Mouse (Mus musculus) hindbrain, embryonic 10.5 days (tissue): ENCODE measurements around the gene Strn3. TPM values are rescaled to one million over a fixed set of nuclear protein-coding genes. Genes with fewer than 3 reads are reported as not detected.

Source experiments
- DNase-seq: peaks from one replicate; pipeline ENCODE4 v3.0.0-alpha.2; 2017; ENCODE audit warnings: low spot score
- H3K27ac ChIP-seq: fragments of 300-500 bp; sonication (generic); 2 replicates; pipeline ENCODE4 v1.5.1; 2016; ENCODE audit warnings: mild to moderate bottlenecking, moderate library complexity
- H3K27me3 ChIP-seq: fragments of 300-500 bp; sonication (generic); 2 replicates; pipeline ENCODE4 v1.6.1; 2016; ENCODE audit warnings: mild to moderate bottlenecking; ENCODE audit not compliant: poor library complexity, insufficient read depth, severe bottlenecking
- H3K36me3 ChIP-seq: fragments of 300-500 bp; sonication (generic); 2 replicates; pipeline ENCODE4 v1.6.1; 2016; ENCODE audit warnings: mild to moderate bottlenecking, moderate library complexity
- H3K4me1 ChIP-seq: fragments of 300-500 bp; sonication (generic); replicated peaks from 2 replicates; pipeline ENCODE4 v1.6.1; 2016; ENCODE audit warnings: mild to moderate bottlenecking
- H3K4me3 ChIP-seq: fragments of 300-500 bp; sonication (generic); 2 replicates; pipeline ENCODE4 v1.5.1; 2016; ENCODE audit warnings: mild to moderate bottlenecking, moderate library complexity
- H3K9me3 ChIP-seq: fragments of 300-500 bp; sonication (generic); 2 replicates; pipeline ENCODE4 v1.6.1; 2016; ENCODE audit warnings: mild to moderate bottlenecking, moderate library complexity
- WGBS: fragments of 180-500 bp; shearing (Covaris S2); methylation state at CpG from one replicate; pipeline ENCODE4 v1.1.7; 2016; 5-methylcytosine and 5-hydroxymethylcytosine counted together
- polyA plus RNA-seq: library from polyadenylated mRNA; unstranded; fragments of >200 nt; fragmentation: Nextera tagmentation; extraction: Ambion mirVana; gene quantifications from 2 replicates; pipeline ENCODE4 v1.2.1, GENCODE M21; 2016

Gene Strn3
- polyA plus RNA-seq, 1 experiment from 2014 or later = 39.2 TPM

DNA sequence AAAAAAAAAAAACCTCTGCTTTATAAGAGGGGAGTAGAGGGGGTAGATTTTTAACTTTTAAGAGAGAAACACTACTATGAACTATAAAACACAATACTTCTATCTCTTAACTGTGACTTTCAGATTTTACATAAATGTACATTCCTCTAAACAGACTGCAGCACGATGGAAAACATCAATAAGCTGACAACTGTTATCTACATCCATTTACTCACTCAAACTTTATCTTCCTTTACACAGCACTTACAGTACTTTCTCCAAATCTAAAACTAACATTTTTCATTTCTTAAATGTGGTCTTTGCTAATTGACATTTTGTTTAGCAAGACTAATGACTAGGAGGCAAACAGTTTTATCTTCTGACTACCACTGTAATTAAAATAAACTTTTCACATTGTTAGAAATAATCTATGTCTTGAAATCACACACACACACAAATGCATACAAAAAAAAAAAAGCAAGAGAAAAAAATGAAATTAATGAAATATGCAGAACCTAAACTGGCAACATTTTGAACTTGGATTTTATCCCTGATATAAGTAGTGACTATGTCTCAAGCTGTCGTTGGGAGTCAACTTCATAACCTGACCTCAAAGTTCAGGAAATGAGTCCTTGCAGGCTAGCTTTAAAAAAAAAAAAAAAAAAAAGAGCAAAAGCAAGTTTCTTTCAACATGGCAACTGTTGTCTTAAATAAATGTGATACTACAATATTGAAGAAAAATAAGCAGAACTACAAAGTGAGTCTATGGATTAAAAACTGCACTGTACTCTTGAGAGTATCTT is 54.8 kb downstream of the Strn3 start:
- Histone ChIP-seq H3K4me3 (no peak overlapping the region), H3K27ac (no peak overlapping the region)
- 86% methylated on average over 2 of the region's 2 CpGs for WGBS

DNA sequence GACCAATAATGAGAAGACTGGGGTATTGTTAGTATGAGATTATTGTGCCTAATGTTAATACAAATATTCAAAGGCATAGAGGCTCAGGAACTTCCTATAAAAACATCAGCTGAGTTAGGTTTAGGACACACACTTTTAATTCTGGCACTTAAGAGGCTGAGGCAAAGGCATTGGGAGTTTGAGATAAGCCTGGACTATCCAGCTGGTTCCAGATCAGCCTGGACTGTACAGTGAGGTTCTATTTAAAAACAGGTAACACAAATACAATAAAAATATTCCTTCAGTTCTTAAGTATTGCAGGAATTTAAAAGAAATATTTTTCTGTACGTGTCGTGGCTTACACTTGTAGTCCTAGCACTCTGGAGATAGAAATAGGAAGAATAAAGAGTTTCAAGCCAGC is 55.4 kb downstream of the Strn3 start:
- H3K4me3 ChIP-seq = no peak overlapping the region
- no peaks in the 10 kb centered on the region for H3K4me1 ChIP-seq
- 94% methylated on average over 2 of the region's 2 CpGs for WGBS
- H3K36me3 ChIP-seq = peaks cover 17% of the 10 kb centered on the region; the same call in 1 of the 2 replicates
- DNase-seq = no peak
- no peaks in the 10 kb centered on the region for H3K27me3 ChIP-seq
- H3K27ac ChIP-seq = no peak overlapping the region
- H3K9me3 ChIP-seq = no peaks in the 10 kb centered on the region

More for the DNA sequence above, 54.8 kb downstream of the Strn3 start:
- DNase-seq = no peak
- Histone ChIP-seq H3K4me1 (no peaks in the 10 kb centered on the region), H3K27me3 (no peaks in the 10 kb centered on the region), H3K36me3 (peaks cover 21% of the 10 kb centered on the region), H3K9me3 (no peaks in the 10 kb centered on the region)

DNA sequence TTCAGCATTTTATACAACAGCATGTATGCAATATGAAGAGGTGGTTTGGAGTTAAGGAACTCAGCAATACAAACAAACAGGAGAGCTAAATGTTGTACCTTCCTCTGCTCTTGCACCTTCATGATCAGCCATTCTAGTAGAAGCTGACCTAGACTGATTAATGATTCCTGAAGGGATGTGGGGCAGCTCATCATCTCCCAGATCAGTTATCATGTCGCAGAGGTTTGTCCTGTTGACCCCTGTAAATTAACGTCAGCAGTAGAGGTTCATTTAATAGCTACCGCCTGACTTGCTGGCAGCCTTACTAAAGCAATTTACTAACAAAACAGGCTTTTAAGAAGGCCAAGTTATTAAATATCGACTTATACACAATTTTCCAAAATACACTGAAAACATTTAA is 58.2 kb downstream of the Strn3 start:
- Histone ChIP-seq H3K4me1 (no peaks in the 10 kb centered on the region), H3K4me3 (no peak overlapping the region), H3K27me3 (no peaks in the 10 kb centered on the region), H3K9me3 (no peaks in the 10 kb centered on the region), H3K27ac (no peak overlapping the region), H3K36me3 (peaks cover 11% of the 10 kb centered on the region; the same call in 1 of the 2 replicates)
- WGBS = 87% methylated on average over 4 of the region's 4 CpGs
- DNase-seq = no peak

DNA sequence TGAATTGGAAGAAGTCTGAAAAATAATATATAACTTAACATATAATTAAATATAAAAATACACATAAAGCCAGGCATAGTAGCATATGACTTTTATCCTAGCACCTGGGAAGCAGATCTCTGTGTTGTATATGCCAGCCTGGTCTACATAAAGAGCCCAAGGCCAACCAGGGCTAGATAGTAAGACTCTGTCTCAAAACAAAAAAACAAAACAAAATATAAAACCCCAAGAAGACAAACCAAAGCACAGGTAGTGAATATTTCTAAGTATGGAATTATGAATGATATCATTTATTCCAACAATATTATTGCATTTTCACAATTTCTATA is 68.4 kb downstream of the Strn3 start:
- no peak overlapping the region for H3K27ac ChIP-seq
- H3K4me3 ChIP-seq = no peak overlapping the region
- H3K9me3 ChIP-seq = no peaks in the 10 kb centered on the region
- H3K27me3 ChIP-seq = no peaks in the 10 kb centered on the region
- no peaks in the 10 kb centered on the region for H3K4me1 ChIP-seq
- DNase-seq = no peak
- H3K36me3 ChIP-seq = peaks cover 67% of the 10 kb centered on the region

DNA sequence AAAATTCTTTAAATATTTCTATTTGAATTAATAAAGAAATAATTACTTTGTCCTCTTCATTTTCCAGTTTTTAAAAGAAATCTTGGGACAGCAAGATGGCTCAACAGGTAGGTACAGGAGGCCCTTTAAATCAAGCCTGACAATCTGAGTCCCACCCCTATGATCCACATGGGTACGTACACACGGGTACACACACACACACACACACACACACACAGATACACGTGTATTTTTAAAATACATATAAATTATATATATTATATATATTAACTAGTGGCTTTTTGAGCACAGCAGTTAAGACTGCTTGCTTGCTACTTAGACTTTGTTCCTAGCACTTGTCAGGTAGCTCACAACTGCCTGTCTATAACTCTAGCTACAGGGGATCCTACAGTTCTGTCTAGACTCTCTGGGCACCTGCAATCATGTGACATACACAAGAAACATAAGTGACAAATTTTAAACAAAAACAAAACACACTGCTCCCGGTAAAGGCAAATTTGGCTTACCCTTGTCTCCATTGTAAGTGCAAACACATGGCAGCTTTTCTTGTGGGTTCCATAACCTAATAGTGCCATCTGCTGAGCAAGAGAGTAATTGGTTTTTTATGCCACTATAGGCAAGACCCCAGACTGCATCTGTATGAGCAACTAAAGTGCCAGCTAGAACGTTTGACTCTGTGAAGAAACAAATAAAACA is 68.9 kb downstream of the Strn3 start:
- H3K4me3 ChIP-seq = no peak overlapping the region
- no peaks in the 10 kb centered on the region for H3K27me3 ChIP-seq
- 84% methylated on average over 5 of the region's 5 CpGs for WGBS
- no peaks in the 10 kb centered on the region for H3K9me3 ChIP-seq
- H3K36me3 ChIP-seq = peaks cover 72% of the 10 kb centered on the region
- no peak overlapping the region for H3K27ac ChIP-seq
- no peaks in the 10 kb centered on the region for H3K4me1 ChIP-seq
- no peak for DNase-seq

DNA sequence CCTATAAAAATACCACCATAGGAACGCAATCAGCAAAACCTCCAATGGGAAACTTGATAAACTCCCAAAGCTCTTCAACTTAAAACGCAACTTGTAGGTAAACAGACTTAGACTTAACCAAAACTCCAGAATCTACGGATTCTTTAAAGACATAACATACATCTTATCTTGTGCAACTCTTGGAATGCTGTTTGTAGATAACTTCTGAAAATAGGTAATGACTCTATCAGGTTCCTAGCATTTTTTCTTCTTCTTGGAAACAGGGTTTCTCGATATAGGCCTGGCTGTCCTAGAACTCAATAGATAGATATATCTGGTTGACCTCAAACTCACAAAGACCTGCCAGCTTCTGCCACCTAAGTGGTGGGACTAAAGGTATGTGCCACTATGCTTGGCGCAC is 70.5 kb downstream of the Strn3 start:
- DNase-seq = no peak
- no peak overlapping the region for H3K27ac ChIP-seq
- no peaks in the 10 kb centered on the region for H3K4me1 ChIP-seq
- H3K36me3 ChIP-seq = peaks cover 73% of the 10 kb centered on the region
- no peaks in the 10 kb centered on the region for H3K27me3 ChIP-seq
- no peak overlapping the region for H3K4me3 ChIP-seq
- WGBS = 96% methylated on average over 5 of the region's 5 CpGs
- H3K9me3 ChIP-seq = no peaks in the 10 kb centered on the region

DNA sequence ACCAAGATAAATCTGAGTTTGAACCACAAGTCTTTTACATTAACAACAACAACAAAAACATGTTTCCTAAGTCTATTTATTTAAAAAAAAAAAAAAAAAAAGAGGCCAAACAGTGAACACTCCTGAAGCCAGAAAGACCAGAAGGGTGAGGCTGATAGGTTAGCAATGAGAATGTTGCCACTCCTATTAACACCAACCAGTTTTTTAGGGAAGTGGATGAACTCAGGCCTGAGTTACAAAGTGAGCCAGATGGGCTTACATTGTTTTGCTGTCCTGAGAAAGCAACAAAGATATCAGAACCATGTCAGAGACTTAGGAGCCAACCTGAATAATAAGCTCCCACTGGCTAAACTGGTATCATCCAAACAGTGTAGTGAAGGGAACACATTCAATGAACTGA is 71.1 kb downstream of the Strn3 start:
- no peaks in the 10 kb centered on the region for H3K27me3 ChIP-seq
- no peak overlapping the region for H3K4me3 ChIP-seq
- peaks cover 73% of the 10 kb centered on the region for H3K36me3 ChIP-seq
- H3K9me3 ChIP-seq = no peaks in the 10 kb centered on the region
- no peak for DNase-seq
- no peak overlapping the region for H3K27ac ChIP-seq
- H3K4me1 ChIP-seq = no peaks in the 10 kb centered on the region

DNA sequence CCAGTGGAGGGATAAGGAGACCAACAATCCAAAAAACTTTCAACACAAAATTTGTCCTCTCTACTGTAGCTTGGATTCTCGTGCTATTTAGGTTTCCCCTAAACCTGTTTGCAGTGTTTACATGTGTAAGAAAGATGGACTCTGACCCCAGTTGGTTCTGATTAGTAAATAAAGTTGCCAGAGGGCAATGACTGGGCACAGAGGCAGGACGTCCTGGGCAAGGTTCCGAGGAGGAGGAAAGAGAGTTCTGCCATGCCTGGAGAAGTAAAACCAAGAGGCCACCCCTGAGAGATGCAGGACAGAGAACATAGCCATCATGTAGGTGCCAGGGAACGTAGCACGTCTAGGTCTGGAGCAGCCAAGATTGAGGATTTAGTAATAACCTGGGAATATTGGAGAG is 79.3 kb downstream of the Strn3 start:
- H3K9me3 ChIP-seq = no peaks in the 10 kb centered on the region
- DNase-seq = no peak
- H3K36me3 ChIP-seq = peaks cover 92% of the 10 kb centered on the region
- no peaks in the 10 kb centered on the region for H3K27me3 ChIP-seq
- H3K27ac ChIP-seq = no peak overlapping the region
- no peak overlapping the region for H3K4me3 ChIP-seq
- 90% methylated on average over 5 of the region's 5 CpGs for WGBS
- no peaks in the 10 kb centered on the region for H3K4me1 ChIP-seq

DNA sequence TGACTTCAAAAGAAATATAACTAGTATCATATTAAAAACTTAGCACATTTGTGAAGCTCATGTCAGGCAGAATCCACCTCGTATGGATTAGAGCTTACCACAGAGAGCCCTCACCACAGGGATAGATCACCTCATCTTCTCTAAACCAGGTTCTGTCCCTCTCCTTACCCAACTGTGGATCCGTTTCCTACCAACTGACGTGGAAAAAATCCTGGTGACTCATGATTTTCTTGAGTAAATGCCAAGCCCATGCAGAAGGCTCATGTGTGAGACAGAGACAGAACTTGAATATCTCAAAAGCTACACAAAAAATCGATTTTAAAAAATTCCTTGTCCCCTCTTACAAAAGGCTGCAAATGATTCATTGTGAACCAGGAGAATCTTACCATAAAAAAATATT is 85.6 kb downstream of the Strn3 start:
- Histone ChIP-seq H3K4me1 (no peaks in the 10 kb centered on the region), H3K36me3 (peaks cover 76% of the 10 kb centered on the region), H3K27me3 (no peaks in the 10 kb centered on the region), H3K9me3 (no peaks in the 10 kb centered on the region), H3K4me3 (no peak overlapping the region), H3K27ac (no peak overlapping the region)
- DNase-seq = no peak
- WGBS = 87% methylated on average over 4 of the region's 4 CpGs

DNA sequence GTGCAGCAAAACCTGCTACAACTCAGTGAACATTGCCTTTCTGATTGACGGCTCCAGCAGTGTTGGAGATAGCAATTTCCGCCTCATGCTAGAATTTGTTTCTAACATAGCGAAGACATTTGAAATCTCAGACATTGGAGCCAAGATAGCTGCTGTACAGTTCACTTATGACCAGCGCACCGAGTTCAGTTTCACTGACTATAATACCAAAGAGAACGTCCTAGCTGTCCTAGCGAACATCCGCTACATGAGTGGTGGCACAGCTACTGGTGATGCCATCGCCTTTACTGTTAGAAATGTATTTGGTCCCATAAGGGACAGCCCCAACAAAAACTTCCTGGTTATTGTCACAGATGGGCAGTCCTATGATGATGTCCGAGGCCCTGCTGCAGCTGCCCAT is 88.4 kb downstream of the Strn3 start:
- Histone ChIP-seq H3K36me3 (peaks cover 48% of the 10 kb centered on the region), H3K27me3 (no peaks in the 10 kb centered on the region), H3K4me1 (no peaks in the 10 kb centered on the region), H3K27ac (no peak overlapping the region), H3K4me3 (no peak overlapping the region), H3K9me3 (no peaks in the 10 kb centered on the region)
- DNase-seq = no peak
- WGBS = 96% methylated on average over 10 of the region's 10 CpGs

DNA sequence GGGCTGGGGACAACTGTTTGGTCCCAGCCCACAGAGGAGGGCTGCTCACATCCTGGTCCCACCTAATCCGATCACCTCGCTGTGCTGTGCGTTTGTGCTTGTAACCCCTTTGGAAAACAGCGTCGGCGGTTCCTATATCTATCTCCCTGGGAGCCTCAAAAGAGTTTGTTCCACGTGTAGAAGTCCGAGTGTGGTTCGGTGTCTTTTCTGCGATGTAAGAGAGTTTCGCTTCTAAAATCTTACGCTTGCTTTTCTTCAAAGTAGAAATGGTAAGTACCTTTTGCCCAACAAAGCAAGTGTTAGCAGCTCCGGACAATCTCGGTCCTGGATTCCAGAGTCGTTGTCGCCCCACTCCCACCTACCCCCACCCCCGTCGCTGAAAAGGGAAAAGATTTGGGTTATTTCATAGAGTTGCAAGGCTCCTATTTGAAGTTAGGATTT is 97.6 kb downstream of the Strn3 start:
- WGBS = 3% methylated on average over 18 of the region's 18 CpGs

DNA sequence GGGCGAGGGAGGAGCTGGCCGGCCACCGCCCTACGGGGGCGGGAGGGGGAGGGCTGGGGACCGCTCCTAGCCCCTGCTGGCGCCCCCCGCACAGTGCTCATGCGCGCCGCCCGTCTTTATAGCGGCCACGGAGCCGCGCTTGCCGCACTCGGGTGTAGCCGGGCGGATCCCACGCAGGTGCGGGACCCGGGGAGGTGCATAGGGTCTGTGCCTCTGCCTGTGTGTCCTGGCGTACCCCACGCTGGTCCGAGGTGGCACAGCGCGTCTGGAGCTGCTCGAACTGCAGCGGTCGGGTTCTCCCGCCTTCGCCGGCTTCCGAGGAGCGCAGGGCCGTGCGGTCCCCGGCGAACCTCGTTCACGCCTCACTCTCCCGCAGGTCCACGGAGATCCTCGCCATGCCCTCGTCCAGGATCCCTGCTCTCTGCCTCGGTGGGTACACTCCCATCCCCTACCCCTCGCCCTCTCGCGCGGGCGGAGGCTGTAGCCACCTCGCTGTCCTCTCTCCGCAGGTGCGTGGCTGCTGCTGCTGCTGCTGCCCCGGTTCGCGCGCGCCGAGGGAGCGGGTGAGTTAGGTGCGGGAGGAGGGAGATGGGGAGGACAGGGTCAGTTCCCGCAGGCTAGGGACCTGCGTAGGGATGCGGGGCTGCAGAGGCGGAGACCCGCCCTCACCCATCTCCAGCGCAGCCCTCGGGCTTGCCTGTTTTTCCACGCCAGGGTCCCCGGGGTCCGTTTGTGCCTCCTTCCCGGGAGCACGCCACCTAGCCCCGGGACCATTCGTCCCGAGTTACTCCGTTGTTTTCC is 98.3 kb downstream of the Strn3 start, which contains the start of gene Coch:
Gene Coch (plus strand): TSS at position 113 of the 801 bp plus-strand sequence.
- peak within 1 kb of the TSS; percentile 78 for H3K4me3 ChIP-seq
- peak; percentile 64 for DNase-seq
- no peaks in the 10 kb centered on the region for H3K9me3 ChIP-seq
- WGBS = under 1% methylated on average over 76 of the region's 79 CpGs
- peaks cover 16% of the 10 kb centered on the region for H3K4me1 ChIP-seq
- H3K27ac ChIP-seq = peak within 1 kb of the TSS; percentile 79
- H3K36me3 ChIP-seq = no peaks in the 10 kb centered on the region
- H3K27me3 ChIP-seq = peaks cover 56% of the 10 kb centered on the region

More for the DNA sequence above, 97.6 kb downstream of the Strn3 start:
- no peaks in the 10 kb centered on the region for H3K36me3 ChIP-seq
- no peaks in the 10 kb centered on the region for H3K9me3 ChIP-seq
- peak overlapping the region; percentile 79; the same call in 1 of the 2 replicates for H3K27ac ChIP-seq
- peaks cover 16% of the 10 kb centered on the region for H3K4me1 ChIP-seq
- DNase-seq = no peak
- peaks cover 56% of the 10 kb centered on the region for H3K27me3 ChIP-seq
- peak overlapping the region; percentile 78 for H3K4me3 ChIP-seq

DNA sequence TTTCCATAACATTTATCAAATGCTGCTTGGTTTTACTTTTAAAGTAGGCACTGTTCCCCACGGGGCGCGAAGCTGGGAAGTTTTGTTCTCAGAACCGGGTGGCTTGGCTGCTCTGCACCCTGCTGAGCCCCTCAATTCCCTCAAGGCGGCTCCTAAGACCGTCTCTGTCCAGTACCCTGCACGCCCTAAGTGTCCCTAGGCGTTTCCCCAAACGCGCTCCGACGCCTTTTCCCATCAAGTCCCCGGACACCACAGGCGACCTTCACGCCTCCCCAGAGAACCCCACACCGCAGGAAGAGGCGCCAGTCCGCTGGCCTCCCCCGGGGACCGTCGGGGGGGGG is 98.8 kb downstream of the Strn3 start:
- Histone ChIP-seq H3K27me3 (peaks cover 56% of the 10 kb centered on the region), H3K27ac (peak overlapping the region; percentile 79), H3K4me1 (peaks cover 16% of the 10 kb centered on the region), H3K9me3 (no peaks in the 10 kb centered on the region), H3K36me3 (no peaks in the 10 kb centered on the region), H3K4me3 (peak overlapping the region; percentile 78)
- no peak for DNase-seq
- 1% methylated on average over 21 of the region's 21 CpGs for whole genome bisulfite sequencing
